Mouse (Mus musculus): ENCODE data around the gene Mettl7a2. TPM values are rescaled to one million over a fixed set of nuclear protein-coding genes. Genes with fewer than 3 reads are reported as not detected.
A peak's percentile ranks its signal among the peaks of the same experiment; 100 is the strongest.
"Not testable (repeated sequence)": the region's sequence is repeated elsewhere in the genome, so short reads cannot be mapped to it uniquely, and the experiment has no call there.

Gene Mettl7a2
- total RNA-seq (2022): 1 to 10 TPM; 1.5 to 3.3 (median 2.5) TPM

DNA sequence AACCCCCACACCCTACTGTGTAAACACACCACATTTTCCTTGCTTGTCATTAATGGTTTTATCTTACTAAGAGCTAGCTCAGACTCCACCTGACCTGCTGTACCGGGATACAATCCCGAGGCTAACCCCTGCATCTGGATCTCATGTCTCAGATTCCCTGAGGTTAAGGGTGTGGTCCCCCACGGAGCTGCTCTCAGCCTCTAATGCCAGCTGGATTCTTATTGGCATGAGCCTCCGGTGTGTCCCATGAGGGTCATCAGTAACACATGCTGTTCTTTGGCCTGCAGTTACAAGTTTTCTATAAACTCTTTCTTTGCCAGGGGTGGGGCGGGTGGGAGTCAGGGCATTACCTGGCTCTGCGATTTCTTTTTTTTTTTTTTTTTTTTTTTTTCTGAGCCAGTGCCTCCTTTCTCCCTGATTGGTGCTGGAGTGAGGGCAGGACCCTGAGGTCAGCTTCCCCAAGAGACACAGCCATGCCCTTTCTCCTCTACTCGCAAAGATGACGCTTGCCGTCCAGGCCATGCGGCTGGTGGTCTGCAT, at the start of gene Mettl7a2, which contains the start of gene Methig1:
Mettl7a2 (plus strand) TSS at position 490 of the 540 bp plus-strand sequence.
Methig1 (plus strand) TSS at position 439 of the 540 bp plus-strand sequence.
- no peak for DNase-seq

DNA sequence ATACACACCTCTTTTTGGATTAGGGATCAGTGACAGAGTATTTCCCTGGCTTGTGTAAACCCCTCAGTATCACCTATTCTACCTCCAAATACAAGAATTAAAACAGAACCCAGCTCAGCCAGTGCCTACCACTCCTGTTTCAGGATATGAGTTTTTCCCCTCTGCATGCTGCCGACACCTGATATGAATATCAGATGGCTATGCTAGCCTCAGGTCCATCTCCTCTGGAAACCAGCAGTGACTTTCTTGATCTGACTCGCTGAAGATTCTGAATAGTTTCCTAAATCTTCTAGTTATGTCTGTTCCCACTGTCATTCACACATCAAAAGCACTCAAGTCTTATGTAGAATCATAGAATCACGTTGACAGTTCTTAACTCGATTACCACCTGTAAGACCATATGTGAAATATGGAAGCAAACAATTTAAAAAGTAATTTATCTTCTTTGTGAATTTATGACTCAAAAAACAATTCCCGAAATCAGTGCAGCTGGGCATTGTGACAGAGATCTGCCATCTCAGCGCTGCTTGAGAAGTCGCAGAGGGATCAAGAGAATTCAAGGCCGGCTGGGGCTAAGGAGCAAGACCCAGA, 49.5 kb upstream of the Mettl7a2 start:
- no peak for DNase-seq

DNA sequence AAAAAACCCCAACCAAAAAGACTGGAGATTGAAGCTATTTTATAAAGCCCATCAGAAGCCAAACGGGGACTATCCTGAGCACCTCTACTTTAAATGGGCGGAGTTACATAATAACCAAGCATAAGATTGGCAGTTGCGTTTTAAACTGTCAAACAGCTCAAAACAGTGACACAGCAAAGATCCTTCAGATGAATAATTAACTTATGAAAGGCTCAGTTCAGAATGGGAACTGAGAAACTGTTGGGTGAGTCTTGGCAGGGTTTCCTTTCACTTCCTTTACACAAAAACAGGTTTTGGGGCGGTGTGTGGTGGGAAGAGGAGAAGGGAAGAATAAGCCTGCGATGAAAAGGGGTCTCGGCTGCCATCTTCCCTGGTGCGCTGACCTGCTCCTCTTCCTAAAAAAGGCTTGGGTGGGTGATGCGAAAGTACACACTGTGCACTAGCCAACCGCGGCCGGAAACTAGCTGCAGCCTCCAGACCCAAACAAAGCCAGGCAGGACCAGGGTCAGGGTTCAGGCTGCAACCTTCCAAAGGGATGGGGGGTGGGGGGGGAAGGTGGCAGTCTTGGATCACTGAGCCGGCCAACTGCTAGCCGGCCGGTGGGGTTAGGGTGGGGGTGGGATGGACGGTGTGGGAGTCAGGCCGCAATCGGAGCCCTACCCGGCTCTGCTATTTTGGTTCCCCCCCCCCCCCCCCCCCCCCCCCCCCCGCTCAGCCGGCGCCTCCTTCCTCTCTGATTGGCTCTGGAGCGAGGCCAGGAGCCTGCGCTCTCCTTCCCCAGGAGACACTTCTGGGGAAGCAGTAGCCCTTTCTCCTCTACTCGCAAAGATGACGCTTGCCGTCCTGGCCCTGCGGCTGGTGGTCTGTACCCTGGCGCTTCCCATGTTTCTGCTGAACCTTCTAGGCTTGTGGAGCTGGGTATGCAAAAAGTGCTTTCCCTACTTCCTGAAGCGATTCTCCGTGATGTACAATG, 48.7 kb upstream of the Mettl7a2 start, which contains the start of gene Mettl7a1:
Mettl7a1 (plus strand) TSS at position 122 of the 973 bp plus-strand sequence.
- peak; percentile 77 for DNase-seq

DNA sequence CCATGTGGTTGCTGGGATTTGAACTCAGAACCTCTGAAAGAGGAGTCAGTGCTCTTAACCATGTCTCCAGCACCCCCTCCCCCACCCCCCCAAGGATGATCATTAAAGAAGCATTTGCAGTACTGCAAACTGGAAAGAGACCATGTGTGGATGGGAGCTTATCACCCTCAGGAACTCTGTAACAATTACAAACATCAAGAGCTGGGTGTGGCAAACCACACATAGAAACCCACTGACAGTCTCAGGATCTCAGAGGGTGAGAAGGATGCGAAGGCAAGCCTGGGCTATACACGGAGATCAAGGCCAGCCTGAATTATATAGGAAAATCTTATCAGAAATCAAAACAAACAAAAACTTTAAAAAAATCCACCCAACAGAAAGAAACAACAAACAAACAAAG, 46.8 kb upstream of the Mettl7a2 start:
- no peak for DNase-seq

DNA sequence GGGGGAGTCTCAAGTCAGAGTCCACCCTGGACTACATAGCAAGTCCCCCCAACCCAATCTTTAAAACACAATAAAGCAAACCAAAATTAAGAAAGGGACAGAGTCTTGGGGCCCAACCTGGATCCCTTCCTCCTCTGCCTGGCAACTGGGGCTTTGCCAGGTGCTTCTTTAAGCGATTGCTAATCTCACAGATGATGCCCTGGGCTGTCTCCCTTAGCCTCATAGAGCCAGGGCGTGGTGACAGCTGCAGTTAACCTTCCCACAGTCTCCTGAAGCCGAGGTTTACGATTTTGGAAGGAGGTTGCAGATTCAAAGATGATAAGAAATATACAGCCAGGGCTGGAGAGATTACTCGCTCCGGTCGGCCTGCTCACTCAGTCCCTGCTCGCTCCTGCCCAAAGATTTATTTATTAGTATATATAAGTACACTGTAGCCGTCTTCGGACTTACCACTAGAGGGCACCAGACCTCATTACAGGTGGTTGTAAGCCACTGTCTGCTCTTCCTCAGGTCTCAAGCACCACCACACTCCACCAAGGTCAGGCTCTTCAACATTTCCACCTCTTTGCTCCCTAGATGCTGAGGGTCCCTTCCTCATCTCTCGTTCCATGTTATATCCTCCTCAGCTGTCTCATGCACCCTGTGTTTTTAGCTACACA, 45.4 kb upstream of the Mettl7a2 start:
- DNase-seq: not testable (repeated sequence)

DNA sequence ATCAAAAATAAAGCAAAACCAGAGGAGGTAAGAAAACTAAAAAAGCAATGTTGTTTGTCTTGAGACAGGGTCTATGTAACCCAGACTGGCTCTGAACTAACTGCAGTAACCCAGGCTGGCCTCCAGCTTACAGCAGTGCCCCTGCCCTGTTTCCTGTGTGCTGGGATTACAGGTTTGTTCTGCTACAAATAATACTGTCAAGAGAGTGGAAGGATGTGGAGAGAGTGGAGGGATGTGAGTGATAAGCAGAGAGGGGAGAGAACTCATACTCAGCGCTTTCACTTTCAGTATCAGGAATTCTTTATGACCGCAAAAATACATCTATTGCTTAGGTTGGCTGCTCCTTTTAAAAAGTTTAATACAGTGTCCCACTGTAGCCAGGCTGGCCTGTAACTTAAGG, 40.7 kb upstream of the Mettl7a2 start:
- DNase-seq: no peak

DNA sequence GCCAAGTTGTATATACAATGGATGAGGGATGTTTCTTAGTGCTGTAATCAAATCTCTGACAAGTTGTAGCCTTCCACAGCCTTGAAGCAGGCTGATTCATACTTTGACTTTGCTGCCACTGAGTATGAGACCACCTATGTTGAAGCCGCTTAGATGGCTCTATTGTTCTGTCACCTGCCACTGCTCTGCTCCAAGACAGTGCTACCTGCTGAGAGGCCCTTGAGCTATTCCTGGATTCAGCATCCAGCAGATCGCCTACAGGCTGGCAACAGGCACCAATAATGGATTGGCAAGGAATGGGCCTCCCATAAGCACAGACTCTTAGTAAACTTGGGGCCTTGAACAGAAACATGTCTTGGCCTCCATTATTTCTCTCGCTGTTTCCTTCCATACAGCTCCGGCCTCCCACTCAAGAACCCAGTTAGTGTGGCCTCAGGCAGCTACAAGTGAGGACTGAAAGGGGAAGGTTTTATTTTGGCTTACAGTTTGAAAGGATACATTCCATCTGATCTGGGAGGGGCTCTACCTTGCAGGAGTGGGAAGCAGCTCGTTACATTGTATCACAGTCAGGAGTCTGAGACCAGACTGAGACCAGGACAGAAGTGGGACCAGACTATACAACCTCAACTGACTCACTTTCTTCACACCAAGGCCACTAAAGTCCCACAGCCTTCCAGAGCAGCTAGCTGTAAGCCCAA, 38.4 kb upstream of the Mettl7a2 start:
- DNase-seq: no peak

DNA sequence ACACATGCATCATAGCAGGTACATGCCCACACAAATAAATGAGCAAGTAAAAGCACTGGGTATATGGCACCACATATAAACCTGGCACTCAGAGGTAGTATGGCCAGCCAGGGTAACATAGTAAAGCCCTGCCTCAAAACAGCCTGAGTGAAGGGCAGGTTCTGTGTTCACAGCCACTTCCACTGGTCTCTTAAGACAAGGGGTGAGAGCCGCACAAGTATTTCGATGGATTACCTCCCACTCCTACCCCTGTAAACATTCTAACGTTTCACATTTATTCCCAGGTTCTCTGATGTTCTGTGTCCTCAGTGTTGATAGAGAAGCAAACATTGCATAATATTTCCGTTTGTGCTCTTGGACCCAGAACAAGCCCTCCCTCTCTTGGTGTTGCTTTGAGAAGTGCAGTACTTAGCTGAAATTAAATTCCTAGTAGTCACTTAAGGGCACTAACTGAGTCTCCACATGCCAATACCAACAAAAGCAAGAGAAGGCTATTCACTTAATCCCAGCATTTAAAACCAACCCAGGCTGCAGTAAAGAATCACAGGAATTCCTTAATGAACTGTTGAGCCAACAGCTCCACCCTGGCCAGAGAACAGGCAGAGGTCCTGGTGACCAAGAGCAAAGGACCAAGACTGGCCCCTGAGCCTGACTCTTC, 34.9 kb upstream of the Mettl7a2 start:
- DNase-seq: not testable (repeated sequence)

DNA sequence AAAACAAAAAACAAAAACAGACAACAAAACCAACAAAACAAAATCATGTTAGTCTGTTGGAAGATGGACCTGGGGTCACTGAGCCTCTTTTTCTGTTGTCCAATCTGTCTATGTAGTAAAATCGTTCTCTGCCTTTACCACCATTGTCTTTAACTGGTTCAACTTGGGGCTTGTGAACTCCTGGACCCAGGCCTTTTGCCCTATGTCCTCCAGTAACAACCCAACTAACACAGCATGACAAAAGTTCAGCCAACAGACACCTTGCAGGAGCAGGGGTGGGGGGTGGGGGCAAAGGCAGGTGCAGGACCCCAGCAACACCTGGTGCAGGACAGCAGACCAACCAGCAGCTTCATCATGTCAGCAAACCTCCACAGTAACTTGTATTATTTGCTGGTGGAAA, 33.1 kb upstream of the Mettl7a2 start:
- no peak for DNase-seq

DNA sequence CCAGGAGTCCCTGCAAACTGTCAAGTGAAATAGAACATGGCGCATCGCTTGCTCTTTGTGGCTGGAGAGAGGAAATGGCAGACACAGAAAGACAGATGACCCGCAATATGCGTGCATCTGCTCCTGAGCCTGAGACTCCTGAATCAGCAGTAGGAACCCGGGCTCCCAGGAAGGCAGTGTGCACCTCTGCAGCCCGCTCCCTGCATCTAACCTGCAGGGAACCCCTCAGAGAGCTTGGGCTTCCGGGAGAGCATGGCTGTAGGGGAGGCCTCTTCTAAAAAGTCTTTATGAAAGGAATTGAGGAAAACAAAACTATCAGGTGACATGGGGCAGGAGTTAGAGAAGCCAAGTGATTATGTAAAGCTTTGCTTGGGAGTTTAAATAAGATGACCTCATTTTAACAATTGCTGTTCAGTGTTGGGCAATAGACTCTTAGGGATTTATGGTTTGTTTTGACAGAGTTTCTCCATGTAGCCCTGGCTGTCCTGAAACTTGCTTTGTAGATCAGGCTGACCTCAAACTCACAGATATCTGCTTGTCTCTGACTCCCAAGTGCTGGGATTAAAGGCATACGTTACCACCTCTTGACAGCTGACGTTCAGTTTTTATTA, 32.6 kb upstream of the Mettl7a2 start:
- no peak for DNase-seq

DNA sequence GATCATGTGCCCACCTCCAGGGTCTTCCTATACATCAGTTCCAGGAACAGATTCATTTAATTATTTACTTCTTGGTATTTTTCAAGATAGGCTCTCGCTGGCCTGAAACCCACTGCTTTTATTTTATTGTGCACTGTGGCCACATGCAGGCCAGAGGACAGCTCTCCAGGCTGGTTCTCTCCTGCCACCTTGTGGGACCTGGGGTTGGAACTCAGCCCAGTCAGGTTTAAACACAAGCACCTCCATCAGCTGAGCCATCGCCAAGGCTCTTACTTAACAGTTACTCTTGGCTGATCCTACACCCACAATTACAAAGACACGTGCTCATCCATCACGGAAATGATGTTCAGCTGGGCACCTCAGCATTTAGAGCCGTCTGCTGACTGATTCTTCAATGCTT, 31.9 kb upstream of the Mettl7a2 start:
- DNase-seq: no peak

DNA sequence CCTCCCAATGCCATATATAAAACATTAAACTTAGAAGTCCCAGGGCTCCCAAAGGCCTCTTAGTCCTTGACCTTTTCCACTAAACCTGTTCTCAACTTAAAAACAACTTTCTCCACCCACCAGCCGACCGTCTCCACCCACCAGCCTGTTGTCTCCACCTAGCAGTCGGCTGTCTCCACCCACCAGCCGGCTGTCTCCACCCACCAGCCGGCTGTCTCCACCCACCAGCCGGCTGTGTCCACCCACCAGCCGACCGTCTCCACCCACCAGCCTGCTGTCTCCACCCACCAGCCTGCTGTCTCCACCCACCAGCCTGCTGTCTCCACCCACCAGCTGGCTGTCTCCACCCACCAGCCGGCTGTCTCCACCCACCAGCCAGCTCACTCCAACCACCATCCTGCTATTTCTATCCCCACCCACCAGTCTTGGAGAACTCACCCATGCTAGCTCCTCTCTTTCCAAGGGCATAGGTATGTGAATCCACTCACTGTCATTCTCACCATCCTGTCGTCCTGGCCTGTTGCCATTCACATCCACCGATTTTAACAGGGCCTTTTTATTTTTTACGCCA, 28.9 kb upstream of the Mettl7a2 start:
- DNase-seq: no peak

DNA sequence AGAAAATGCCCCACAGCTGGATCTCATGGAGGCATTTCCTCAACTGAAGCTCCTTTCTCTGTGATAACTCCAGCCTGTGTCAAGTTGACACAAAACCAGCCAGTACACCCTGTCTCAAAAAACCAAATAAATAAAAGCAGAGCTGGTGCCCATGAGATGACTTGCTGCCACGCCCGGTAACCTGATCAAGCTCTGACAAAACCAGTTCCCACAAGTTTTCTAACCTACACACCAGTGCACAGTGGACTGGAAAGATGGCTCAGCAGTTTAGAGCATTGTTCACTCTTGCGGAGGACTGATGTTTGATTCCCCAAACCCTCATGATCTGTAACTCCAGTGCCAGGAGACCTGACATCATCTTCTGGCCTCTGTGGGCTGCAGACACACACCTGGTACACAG, 27.8 kb upstream of the Mettl7a2 start:
- DNase-seq: no peak

DNA sequence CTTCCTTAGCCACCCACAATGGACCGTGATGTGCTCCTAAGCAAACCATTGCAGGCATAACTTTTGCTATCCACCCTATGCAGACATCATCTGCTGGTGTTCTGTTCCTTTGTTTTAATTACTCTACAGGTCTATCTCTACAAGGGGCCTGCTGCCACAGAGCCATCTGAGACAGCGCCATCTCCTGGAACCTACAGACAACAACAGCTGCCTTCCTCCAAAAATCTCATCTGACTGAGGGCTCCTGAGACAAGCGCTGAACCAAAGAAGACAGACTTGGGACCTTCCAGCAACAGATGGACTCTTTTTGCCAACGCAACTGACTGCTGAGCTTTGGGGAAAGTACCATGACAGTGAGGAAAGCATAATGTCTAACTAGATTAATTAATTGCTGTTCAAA, 24.9 kb upstream of the Mettl7a2 start:
- DNase-seq: not testable (repeated sequence)

DNA sequence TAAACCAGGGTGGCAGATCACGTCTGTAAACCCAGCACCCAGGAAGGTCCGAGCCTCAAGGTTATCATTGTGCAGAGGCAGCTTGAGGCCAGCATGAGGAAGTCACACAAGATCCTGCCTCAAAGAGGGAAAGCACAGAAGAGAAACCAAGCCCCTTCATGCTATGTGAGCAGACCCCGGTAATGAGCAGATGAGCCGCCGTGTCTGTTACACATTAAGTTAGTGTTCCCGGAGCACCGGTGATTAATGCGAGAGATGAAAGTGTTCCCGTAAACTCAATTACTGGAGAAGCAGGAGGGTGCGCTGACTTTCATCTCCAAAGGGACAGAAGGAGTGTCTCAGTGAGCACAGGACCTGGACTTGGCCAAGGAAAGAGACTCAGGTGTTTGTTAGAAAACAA, 23.7 kb upstream of the Mettl7a2 start:
- not testable (repeated sequence) for DNase-seq

DNA sequence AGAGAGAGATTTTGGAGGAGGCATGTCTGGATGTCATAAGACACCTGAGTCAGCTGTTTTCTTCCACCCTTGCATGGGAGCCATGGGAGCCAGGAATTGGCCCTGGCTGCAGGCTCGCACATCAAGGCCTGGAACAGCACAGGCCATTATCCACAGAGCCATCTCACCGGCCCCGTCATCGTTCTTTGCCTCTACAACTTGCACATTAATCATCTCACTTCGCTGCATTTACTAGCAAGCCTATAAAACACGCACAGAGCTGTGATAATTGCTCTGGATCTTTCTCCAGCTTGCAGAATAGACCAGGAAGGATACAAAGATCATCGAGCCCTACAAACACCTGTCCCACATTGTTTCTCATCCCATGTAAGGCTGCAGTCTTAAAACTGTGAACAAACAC, 22.3 kb upstream of the Mettl7a2 start:
- DNase-seq: no peak

DNA sequence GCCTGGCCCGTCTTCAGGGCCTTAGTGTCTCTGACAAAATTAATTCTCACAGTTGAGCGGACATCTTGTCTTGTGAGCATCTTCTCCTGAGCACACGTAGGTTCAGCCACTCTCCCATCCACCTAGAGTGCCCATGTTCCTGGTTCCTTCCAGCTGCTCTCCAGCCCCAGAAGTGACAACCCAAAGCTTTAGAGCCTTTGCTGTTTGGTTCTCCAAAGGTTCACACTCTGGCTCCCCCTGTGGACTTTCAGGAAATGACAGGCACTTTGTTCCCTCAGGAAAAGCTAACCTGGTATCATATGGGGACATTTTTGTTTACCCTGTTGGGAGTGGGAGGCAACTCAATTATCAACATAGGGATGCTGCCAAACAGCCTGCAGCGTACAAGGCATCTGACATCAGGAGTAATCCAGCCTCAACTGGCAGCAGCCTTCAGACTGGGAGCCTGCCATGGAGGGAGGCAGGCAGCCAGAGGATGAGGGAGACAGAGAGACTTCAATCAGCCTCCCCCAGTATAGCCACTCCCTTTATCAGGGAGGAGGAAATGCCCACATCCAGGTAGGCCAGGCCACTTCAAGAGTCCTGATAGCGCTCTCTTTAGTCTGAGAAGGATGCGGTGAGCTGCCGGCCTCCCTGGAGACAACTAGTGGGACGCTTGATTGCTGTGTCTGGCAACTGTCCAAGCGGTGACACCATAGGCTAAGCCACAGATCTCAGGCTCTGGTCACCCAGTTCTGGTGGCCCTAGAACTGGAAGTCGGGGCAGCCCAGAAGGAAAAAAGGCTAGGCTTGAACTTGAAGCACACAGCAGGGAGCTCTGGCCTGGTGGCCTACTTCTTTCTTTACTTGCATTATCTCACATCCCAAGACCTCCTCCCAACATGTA, 20.7 kb upstream of the Mettl7a2 start:
- not testable (repeated sequence) for DNase-seq

DNA sequence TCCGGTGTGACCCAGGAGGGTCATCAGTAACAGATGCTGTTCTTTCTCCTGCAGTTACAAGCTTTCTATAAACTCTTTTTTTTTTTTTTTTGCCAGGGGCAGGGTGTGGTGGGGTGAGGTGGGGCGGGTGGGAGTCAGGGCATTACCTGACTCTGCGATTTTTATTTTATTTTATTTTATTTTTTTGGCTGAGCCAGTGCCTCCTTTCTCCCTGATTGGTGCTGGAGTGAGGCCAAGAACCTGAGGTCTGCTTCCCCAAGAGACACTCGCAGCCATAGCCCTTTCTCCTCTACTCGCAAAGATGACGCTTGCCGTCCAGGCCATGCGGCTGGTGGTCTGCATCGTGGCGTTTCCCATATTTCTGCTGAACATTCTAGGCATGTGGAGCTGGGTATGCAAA, 18.4 kb upstream of the Mettl7a2 start, which contains the start of gene Mettl7a3:
Mettl7a3 (plus strand) TSS at position 301 of the 400 bp plus-strand sequence.
- DNase-seq: no peak

DNA sequence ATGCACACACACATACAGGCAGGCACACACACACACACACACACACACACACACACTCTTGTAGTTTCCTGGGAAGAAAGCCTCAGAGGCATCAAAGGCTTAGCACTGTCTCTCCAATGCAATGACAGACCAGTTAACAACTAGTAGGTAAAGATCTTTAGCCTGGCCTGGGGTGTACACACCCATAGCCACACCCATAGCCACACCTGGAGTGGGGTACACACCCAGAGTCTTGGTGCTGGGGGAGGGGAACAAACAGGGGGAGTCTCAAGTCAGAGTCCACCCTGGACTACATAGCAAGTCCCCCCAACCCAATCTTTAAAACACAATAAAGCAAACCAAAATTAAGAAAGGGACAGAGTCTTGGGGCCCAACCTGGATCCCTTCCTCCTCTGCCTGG, 15.7 kb upstream of the Mettl7a2 start:
- not testable (repeated sequence) for DNase-seq

DNA sequence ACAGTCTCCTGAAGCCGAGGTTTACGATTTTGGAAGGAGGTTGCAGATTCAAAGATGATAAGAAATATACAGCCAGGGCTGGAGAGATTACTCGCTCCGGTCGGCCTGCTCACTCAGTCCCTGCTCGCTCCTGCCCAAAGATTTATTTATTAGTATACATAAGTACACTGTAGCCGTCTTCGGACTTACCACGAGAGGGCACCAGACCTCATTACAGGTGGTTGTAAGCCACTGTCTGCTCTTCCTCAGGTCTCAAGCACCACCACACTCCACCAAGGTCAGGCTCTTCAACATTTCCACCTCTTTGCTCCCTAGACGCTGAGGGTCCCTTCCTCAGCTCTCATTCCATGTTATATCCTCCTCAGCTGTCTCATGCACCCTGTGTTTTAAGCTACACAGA, 15.2 kb upstream of the Mettl7a2 start:
- not testable (repeated sequence) for DNase-seq

All from adrenal gland, adult 8-10 months (tissue).